Comparison of ENCODE assay signal across 24 mouse cellular contexts in genomic region chr4:72132646-72133045, GRCm38 (mm10).
DNase-seq lines count a peak whose midpoint lies in the region; ATAC-seq and TF ChIP-seq lines count a peak whose summit lies in the region.
"Had no signal": no experiment of that assay in that cellular context is flagged by ENCODE, and none has a peak within 500 bp of the region (broad histone marks: within the 10 kb centered on the region; RNA-seq: fewer than 3 reads in every experiment).

No protein-coding gene starts in this region.

- no peak for DNase-seq in frontal cortex, postnatal 10 days (ENCODE audit: low spot score in 2 of 2)
- DNase-seq in layer of hippocampus, adult 2 months (ENCODE audit: low spot score in 2 of 2): peak; percentile 43 to 49
- DNase-seq in layer of hippocampus, postnatal 36 days: no peak
- DNase-seq in brain, adult 2 months (ENCODE audit: low read depth, low spot score): peak; percentile 44
- DNase-seq in lung, postnatal 10 days: no peak
- DNase-seq in heart, postnatal 14 days: no peak
- DNase-seq: adrenal gland, postnatal 10 days; adrenal gland, postnatal 36 days; B cell, adult 2 months; cerebellum, adult 11-12 months; cerebellum, adult 8-10 months; cerebellum, postnatal 10 days; cerebellum, postnatal 36 days; embryo, embryonic 11 days; gastrocnemius, adult 2 months; gastrocnemius, postnatal 14 days; heart, postnatal 36 days had no signal

- H3K4me3 ChIP-seq in layer of hippocampus, adult 2 months: no peak overlapping the region
- H3K4me3 ChIP-seq: forebrain, embryonic 10.5 days; forebrain, embryonic 13.5 days; gastrocnemius, adult 2 months; hindbrain, embryonic 10.5 days; hindbrain, embryonic 13.5 days; intestine, embryonic 15.5 days had no signal

- intact Hi-C loops in heart, postnatal 14 days (cut with DNase I): no loop called here

- peak overlapping the region; percentile 43; the same call in 1 of the 2 replicates for H3K27ac ChIP-seq in layer of hippocampus, adult 2 months
- H3K27ac ChIP-seq: forebrain, embryonic 10.5 days; forebrain, embryonic 13.5 days; gastrocnemius, adult 2 months; hindbrain, embryonic 10.5 days; hindbrain, embryonic 13.5 days; intestine, embryonic 15.5 days had no signal

- ATAC-seq in frontal cortex, adult (ENCODE audit: low TSS enrichment): peak; percentile 42; the same call in 1 of the 2 replicates
- ATAC-seq: forebrain, embryonic 13.5 days; hindbrain, embryonic 16.5 days; intestine, embryonic 15.5 days had no signal

- TF ChIP-seq CTCF in layer of hippocampus, adult 2 months (conservative IDR thresholded peaks at IDR 0.05): no peak

Comparison
In these comparisons a context has a peak if more than half of its experiments do, and no peak if none do; other contexts are left out.
1. DNase-seq: peak in layer of hippocampus, adult 2 months (2 of 2) and brain, adult 2 months (single experiment); none in frontal cortex, postnatal 10 days (0 of 2), layer of hippocampus, postnatal 36 days (0 of 2), lung, postnatal 10 days (single experiment) and heart, postnatal 14 days (0 of 2).